Mouse (Mus musculus): Measurements from ENCODE around the gene Glis3. TPM values are rescaled to one million over a fixed set of nuclear protein-coding genes. Genes with fewer than 3 reads are reported as not detected.

Gene Glis3
- total RNA-seq, 2 experiments from 2014 or later: 21.8 to 27.3 TPM

- no peak for DNase-seq
Measured at GRCm38 (mm10) chr19:28473621-28474020, 206.3 kb downstream of the Glis3 start.

GRCm38 (mm10) chr19:28471144-28471543, 208.7 kb downstream of the Glis3 start:
- DNase-seq: no peak

GRCm38 (mm10) chr19:28465779-28466178, 214.1 kb downstream of the Glis3 start:
- DNase-seq: no peak

- no peak for DNase-seq
Measured at GRCm38 (mm10) chr19:28454331-28454730, 225.5 kb downstream of the Glis3 start.

- peak; percentile 31 to 39 for DNase-seq
Measured at GRCm38 (mm10) chr19:28452951-28453520, 226.8 kb downstream of the Glis3 start.

GRCm38 (mm10) chr19:28448811-28449210, 231.1 kb downstream of the Glis3 start:
- no peak for DNase-seq

- DNase-seq: no peak
Measured at GRCm38 (mm10) chr19:28442161-28442560, 237.7 kb downstream of the Glis3 start.

GRCm38 (mm10) chr19:28436457-28437148, 243.3 kb downstream of the Glis3 start:
- peak; percentile 73 to 83 for DNase-seq

GRCm38 (mm10) chr19:28428220-28428816, 251.6 kb downstream of the Glis3 start:
- no peak for DNase-seq

- DNase-seq: no peak
Measured at GRCm38 (mm10) chr19:28424180-28424579, 255.7 kb downstream of the Glis3 start.

GRCm38 (mm10) chr19:28422939-28423338, 256.9 kb downstream of the Glis3 start:
- no peak for DNase-seq

- no peak for DNase-seq
Measured at GRCm38 (mm10) chr19:28416069-28416468, 263.8 kb downstream of the Glis3 start.

GRCm38 (mm10) chr19:28408787-28409186, 271.1 kb downstream of the Glis3 start:
- no peak for DNase-seq

- DNase-seq: no peak
Measured at GRCm38 (mm10) chr19:28402956-28403355, 276.9 kb downstream of the Glis3 start.

GRCm38 (mm10) chr19:28395584-28395861, 284.4 kb downstream of the Glis3 start:
- DNase-seq: peak; percentile 24 to 34

GRCm38 (mm10) chr19:28394826-28395583, 284.9 kb downstream of the Glis3 start:
- DNase-seq: peak; percentile 43 to 54

GRCm38 (mm10) chr19:28393766-28394165, 286.1 kb downstream of the Glis3 start:
- no peak for DNase-seq

GRCm38 (mm10) chr19:28392838-28393237, 287.0 kb downstream of the Glis3 start:
- DNase-seq: no peak

- DNase-seq: no peak
Measured at GRCm38 (mm10) chr19:28390920-28391319, 289.0 kb downstream of the Glis3 start.

- DNase-seq: no peak
Measured at GRCm38 (mm10) chr19:28389146-28389545, 290.7 kb downstream of the Glis3 start.

GRCm38 (mm10) chr19:28383425-28383824, 296.5 kb downstream of the Glis3 start:
- no peak for DNase-seq

GRCm38 (mm10) chr19:28382168-28382911, 297.5 kb downstream of the Glis3 start:
- no peak for DNase-seq

GRCm38 (mm10) chr19:28381441-28381840, 298.4 kb downstream of the Glis3 start:
- no peak for DNase-seq
